Mouse (Mus musculus): Measurements from ENCODE around the gene Abhd11.

Abhd11 gene

GRCm38 (mm10) chr5:134986298-134987268 is 22.4 kb upstream of the Abhd11 start:
- DNase-seq, result peak in 1 of 2 experiments; percentile 27

- DNase-seq, result no peak
These were observed 19.8 kb upstream of the Abhd11 start for GRCm38 (mm10) chr5:134989166-134989565.

- DNase-seq, result no peak
These were observed 19.2 kb upstream of the Abhd11 start for GRCm38 (mm10) chr5:134989741-134990140.

- DNase-seq, result no peak
These were observed 16.4 kb upstream of the Abhd11 start for GRCm38 (mm10) chr5:134992566-134992965.

GRCm38 (mm10) chr5:134998359-134998758 is 10.6 kb upstream of the Abhd11 start:
- DNase-seq, result no peak

GRCm38 (mm10) chr5:134999797-135000196 is 9.2 kb upstream of the Abhd11 start:
- DNase-seq, result no peak

GRCm38 (mm10) chr5:135000751-135001150 is 8.2 kb upstream of the Abhd11 start:
- peak in 1 of 2 experiments; percentile 34 for DNase-seq

GRCm38 (mm10) chr5:135001309-135001708 is 7.6 kb upstream of the Abhd11 start:
- DNase-seq, result peak; percentile 66 to 77

- DNase-seq, result no peak
These were observed 6.8 kb upstream of the Abhd11 start for GRCm38 (mm10) chr5:135002151-135002550.

GRCm38 (mm10) chr5:135007802-135008571 is 965 bp upstream of the Abhd11 start:
- DNase-seq, result peak in 1 of 2 experiments; percentile 69

GRCm38 (mm10) chr5:135009590-135010319 is 803 bp downstream of the Abhd11 start:
- peak; percentile 87 to 92 for DNase-seq

- DNase-seq, result no peak
These were observed 1.4 kb downstream of the Abhd11 start for GRCm38 (mm10) chr5:135010320-135010709.

GRCm38 (mm10) chr5:135010841-135011743 is 2.1 kb downstream of the Abhd11 start:
- no peak for DNase-seq

- DNase-seq, result no peak
These were observed 3.1 kb downstream of the Abhd11 start for GRCm38 (mm10) chr5:135011809-135012613.

- DNase-seq, result peak; percentile 85 to 92
These were observed 3.9 kb downstream of the Abhd11 start for GRCm38 (mm10) chr5:135012671-135013441.

GRCm38 (mm10) chr5:135015497-135015896 is 6.5 kb downstream of the Abhd11 start:
- DNase-seq, result peak; percentile 92 to 94

- no peak for DNase-seq
These were observed 7.3 kb downstream of the Abhd11 start for GRCm38 (mm10) chr5:135016224-135016759.

- peak; percentile 95 to 98 for DNase-seq
These were observed 12.9 kb downstream of the Abhd11 start for GRCm38 (mm10) chr5:135021814-135022213.

- peak; percentile 68 to 79 for DNase-seq
These were observed 14.6 kb downstream of the Abhd11 start, which contains the start of gene Stx1a for GRCm38 (mm10) chr5:135023344-135024173. Gene Stx1a, plus strand, starts transcription at chr5:135023482.

Measured in cerebellum, postnatal 25 days (tissue).